In the genomic region with DNA sequence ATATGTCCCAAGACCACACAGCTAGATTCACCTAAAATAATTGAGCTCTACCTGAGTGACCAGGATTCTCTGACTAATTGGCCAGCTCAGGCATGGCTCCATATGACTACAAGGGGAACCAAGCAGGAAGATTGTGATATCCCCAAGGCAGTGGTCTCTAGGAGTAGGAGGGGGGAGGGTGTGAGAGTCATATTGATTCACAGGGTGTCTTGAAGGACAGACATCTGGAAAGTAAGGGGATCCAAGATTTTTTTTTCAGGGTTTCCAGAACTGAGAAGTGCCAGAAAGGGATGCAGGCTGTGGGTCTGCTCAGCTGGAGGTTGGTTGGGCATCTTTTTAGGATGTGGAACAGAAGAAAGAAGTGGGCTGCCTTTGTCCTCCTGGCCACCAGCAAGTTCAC, we compare ENCODE assay signal across 23 mouse cellular contexts.
DNase-seq lines count a peak whose midpoint lies in the region; ATAC-seq and TF ChIP-seq lines count a peak whose summit lies in the region.
"Had no signal": no experiment of that assay in that cellular context is flagged by ENCODE, and none has a peak within 500 bp of the region (broad histone marks: within the 10 kb centered on the region; RNA-seq: fewer than 3 reads in every experiment).

No protein-coding gene starts in this region.

- H3K9ac ChIP-seq in lung, embryonic 14.5 days, result no peak overlapping the region
- no peak overlapping the region for H3K9ac ChIP-seq in lung, embryonic 16.5 days (ENCODE audit: low read length)
- H3K9ac ChIP-seq: embryonic facial prominence, embryonic 12.5 days; forebrain, embryonic 13.5 days; forebrain, embryonic 15.5 days had no signal

- H3K4me1 ChIP-seq in lung, embryonic 14.5 days (ENCODE audit: insufficient read depth), result no peaks in the 10 kb centered on the region
- H3K4me1 ChIP-seq in lung, adult 2 months (ENCODE audit: control insufficient read depth, insufficient read depth, low read length), result no peaks in the 10 kb centered on the region
- no peaks in the 10 kb centered on the region for H3K4me1 ChIP-seq in lung, embryonic 16.5 days (replicated peaks; ENCODE audit: control insufficient read depth, insufficient read depth, low read length)
- H3K4me1 ChIP-seq: embryonic facial prominence, embryonic 10.5 days; embryonic facial prominence, embryonic 12.5 days had no signal

- no peaks in the 10 kb centered on the region for H3K9me3 ChIP-seq in lung, embryonic 14.5 days (ENCODE audit: low read depth, low read length)
- peaks cover 6% of the 10 kb centered on the region; the same call in 1 of the 2 replicates for H3K9me3 ChIP-seq in lung, embryonic 16.5 days (ENCODE audit: control insufficient read depth, low read length)
- H3K9me3 ChIP-seq: forebrain, embryonic 15.5 days had no signal

- no peak overlapping the region for H3K4me3 ChIP-seq in lung, embryonic 14.5 days (ENCODE audit: low read depth, low read length)
- H3K4me3 ChIP-seq in lung, adult 2 months (replicated peaks; ENCODE audit: extremely low read depth, low read depth, low read length), result no peak overlapping the region
- no peak overlapping the region for H3K4me3 ChIP-seq in lung, embryonic 16.5 days (ENCODE audit: low read length)
- H3K4me3 ChIP-seq: embryonic facial prominence, embryonic 10.5 days; embryonic facial prominence, embryonic 12.5 days; forebrain, embryonic 13.5 days; forebrain, embryonic 15.5 days had no signal

- H3K27ac ChIP-seq in lung, embryonic 14.5 days (ENCODE audit: low read depth), result no peak overlapping the region
- H3K27ac ChIP-seq in lung, embryonic 16.5 days (ENCODE audit: low read length), result no peak overlapping the region
- H3K27ac ChIP-seq: embryonic facial prominence, embryonic 10.5 days; embryonic facial prominence, embryonic 12.5 days; forebrain, embryonic 13.5 days; forebrain, embryonic 15.5 days had no signal

- no peak for TF ChIP-seq CTCF in lung, embryonic 14.5 days (IDR thresholded peaks at IDR 0.05; ENCODE audit: low read depth)
- TF ChIP-seq CTCF in lung, adult 2 months (IDR thresholded peaks at IDR 0.05; ENCODE audit: insufficient read depth, low read length), result no peak

- DNase-seq in lung, embryonic 14.5 days, result peak; percentile 73
- no peak for DNase-seq in lung, adult 2 months
- DNase-seq in lung, adult 18-20 months, result no peak
- DNase-seq in lung, postnatal 10 days, result peak; percentile 32
- no peak for DNase-seq in lung, postnatal 25 days (ENCODE audit: low spot score)
- DNase-seq: adrenal gland, adult 8-10 months; adrenal gland, postnatal 14 days; adrenal gland, postnatal 36 days; B cell, adult 2 months; cerebellum, adult 2 months; cerebellum, adult 9-10 months; cerebellum, postnatal 10 days; cerebellum, postnatal 25 days had no signal

- H3K36me3 ChIP-seq in lung, embryonic 14.5 days (ENCODE audit: insufficient read depth), result no peaks in the 10 kb centered on the region
- H3K36me3 ChIP-seq in lung, embryonic 16.5 days (ENCODE audit: control insufficient read depth, insufficient read depth, low read length), result no peaks in the 10 kb centered on the region
- H3K36me3 ChIP-seq: embryonic facial prominence, embryonic 10.5 days; embryonic facial prominence, embryonic 12.5 days; forebrain, embryonic 15.5 days; G1E had no signal

- ATAC-seq in lung, embryonic 14.5 days (ENCODE audit: insufficient read depth), result no peak; the same call in 1 of the 2 replicates
- peak; percentile 78 for ATAC-seq in lung, embryonic 16.5 days (ENCODE audit: low read depth)
- ATAC-seq: activated CD4-positive, CD25-positive, alpha-beta regulatory T cell, adult 4 months; CD4-positive, CD25-positive, alpha-beta regulatory T cell, adult 4 months; forebrain, embryonic 13.5 days; forebrain, embryonic 15.5 days; Patski had no signal

- H3K27me3 ChIP-seq in lung, embryonic 14.5 days (ENCODE audit: insufficient read depth, low read length), result no peaks in the 10 kb centered on the region
- H3K27me3 ChIP-seq in lung, embryonic 16.5 days (ENCODE audit: control insufficient read depth, insufficient read depth, low read depth, low read length), result no peaks in the 10 kb centered on the region
- H3K27me3 ChIP-seq: CH12.LX; embryonic facial prominence, embryonic 12.5 days; forebrain, embryonic 13.5 days; forebrain, embryonic 15.5 days; Patski had no signal

- TF ChIP-seq POLR2A in lung, adult 2 months (IDR thresholded peaks at IDR 0.05; ENCODE audit: borderline replicate concordance, extremely low read depth, low read depth, low read length), result no peak

- no peak overlapping the region for H3K4me2 ChIP-seq in lung, embryonic 14.5 days
- H3K4me2 ChIP-seq in lung, embryonic 16.5 days (ENCODE audit: low read depth, low read length), result no peak overlapping the region
- H3K4me2 ChIP-seq: embryonic facial prominence, embryonic 12.5 days; forebrain, embryonic 13.5 days; forebrain, embryonic 15.5 days had no signal

Comparison
In these comparisons a context has a peak if more than half of its experiments do, and no peak if none do; other contexts are left out.
1. DNase-seq: peak in lung, embryonic 14.5 days (single experiment) and lung, postnatal 10 days (single experiment); none in lung, adult 2 months (single experiment), lung, adult 18-20 months (0 of 2) and lung, postnatal 25 days (single experiment).